ENCODE assay signal across 23 mouse cellular contexts in genomic region chr2:91632316-91632715, GRCm38 (mm10). TPM values are rescaled to one million over a fixed set of nuclear protein-coding genes. Genes with fewer than 3 reads are reported as not detected.
DNase-seq lines count a peak whose midpoint lies in the region; ATAC-seq and TF ChIP-seq lines count a peak whose summit lies in the region.
"Had no signal": no experiment of that assay in that cellular context is flagged by ENCODE, and none has a peak within 500 bp of the region (broad histone marks: within the 10 kb centered on the region; RNA-seq: fewer than 3 reads in every experiment).

No protein-coding gene starts in this region.

- no peaks in the 10 kb centered on the region for H3K9me3 ChIP-seq in embryonic facial prominence, embryonic 13.5 days
- no peaks in the 10 kb centered on the region for H3K9me3 ChIP-seq in embryonic facial prominence, embryonic 10.5 days
- no peaks in the 10 kb centered on the region for H3K9me3 ChIP-seq in liver, embryonic 15.5 days (replicated peaks)
- no peaks in the 10 kb centered on the region for H3K9me3 ChIP-seq in stomach, postnatal 0 days (ENCODE audit: control insufficient read depth, low read length)
- no peaks in the 10 kb centered on the region for H3K9me3 ChIP-seq in neural tube, embryonic 15.5 days (replicated peaks)
- H3K9me3 ChIP-seq: embryonic facial prominence, embryonic 12.5 days; forebrain, embryonic 10.5 days; forebrain, embryonic 13.5 days; heart, embryonic 10.5 days; heart, embryonic 13.5 days; hindbrain, embryonic 12.5 days; hindbrain, embryonic 15.5 days had no signal

- H3K27ac ChIP-seq in embryonic facial prominence, embryonic 13.5 days, result no peak overlapping the region
- no peak overlapping the region for H3K27ac ChIP-seq in embryonic facial prominence, embryonic 10.5 days (replicated peaks)
- no peak overlapping the region for H3K27ac ChIP-seq in liver, embryonic 15.5 days (replicated peaks)
- no peak overlapping the region for H3K27ac ChIP-seq in stomach, postnatal 0 days (replicated peaks)
- H3K27ac ChIP-seq in neural tube, embryonic 15.5 days (replicated peaks), result no peak overlapping the region
- H3K27ac ChIP-seq: embryonic facial prominence, embryonic 12.5 days; forebrain, embryonic 10.5 days; forebrain, embryonic 13.5 days; heart, adult 2 months; heart, embryonic 10.5 days; heart, embryonic 13.5 days; hindbrain, embryonic 12.5 days; hindbrain, embryonic 15.5 days had no signal

- no peak for DNase-seq in embryonic facial prominence, embryonic 10.5 days (ENCODE audit: low spot score)
- DNase-seq in liver, result no peak
- peak; percentile 16 for DNase-seq in thymus, postnatal 4 days
- no peak for DNase-seq in thymus, postnatal 10 days (ENCODE audit: low spot score in 2 of 2)
- no peak for DNase-seq in stomach, postnatal 0 days (ENCODE audit: low spot score)
- DNase-seq: cerebellum, adult 18-20 months; cerebellum, adult 9-10 months; cerebellum, postnatal 14 days; gastrocnemius, postnatal 10 days; gastrocnemius, postnatal 36 days; heart, adult 2 months; heart, postnatal 14 days had no signal

- H3K4me1 ChIP-seq in embryonic facial prominence, embryonic 13.5 days, result no peaks in the 10 kb centered on the region
- H3K4me1 ChIP-seq in embryonic facial prominence, embryonic 10.5 days, result 0 out of 2 replicates have a peak, but pooled peaks cover 3% of the 10 kb centered on the region
- H3K4me1 ChIP-seq in liver, embryonic 15.5 days (replicated peaks), result peaks cover 40% of the 10 kb centered on the region
- no peaks in the 10 kb centered on the region for H3K4me1 ChIP-seq in stomach, postnatal 0 days (replicated peaks; ENCODE audit: control insufficient read depth, insufficient read depth)
- no peaks in the 10 kb centered on the region for H3K4me1 ChIP-seq in neural tube, embryonic 15.5 days
- H3K4me1 ChIP-seq: embryonic facial prominence, embryonic 12.5 days; forebrain, embryonic 10.5 days; forebrain, embryonic 13.5 days; heart, embryonic 13.5 days; hindbrain, embryonic 12.5 days; hindbrain, embryonic 15.5 days had no signal

- 71% methylated on average over 5 of the region's 5 CpGs for WGBS in embryonic facial prominence, embryonic 13.5 days
- 82% methylated on average over 5 of the region's 5 CpGs for WGBS in embryonic facial prominence, embryonic 10.5 days
- 59% methylated on average over 5 of the region's 5 CpGs for WGBS in liver, embryonic 15.5 days (ENCODE audit: insufficient replicate concordance)
- WGBS in stomach, postnatal 0 days, result 74% methylated on average over 5 of the region's 5 CpGs
- 80% methylated on average over 5 of the region's 5 CpGs for WGBS in neural tube, embryonic 15.5 days

- ATAC-seq in embryonic facial prominence, embryonic 13.5 days (ENCODE audit: insufficient number of reproducible peaks, insufficient read depth, low FRiP score, low TSS enrichment, low read depth), result 0 out of 2 replicates have a peak, but pooled peaks have one; percentile 18
- ATAC-seq in liver, embryonic 15.5 days (ENCODE audit: insufficient read depth), result no peak
- 0 out of 2 replicates have a peak, but pooled peaks have one; percentile 25 for ATAC-seq in stomach, postnatal 0 days (ENCODE audit: low FRiP score, low TSS enrichment)
- ATAC-seq in neural tube, embryonic 15.5 days (ENCODE audit: low FRiP score), result no peak
- ATAC-seq: forebrain, embryonic 13.5 days; forebrain, embryonic 16.5 days had no signal

- TF ChIP-seq EP300 in stomach, postnatal 0 days (optimal IDR thresholded peaks at IDR 0.05), result no peak

- no peaks in the 10 kb centered on the region for H3K27me3 ChIP-seq in embryonic facial prominence, embryonic 13.5 days
- no peaks in the 10 kb centered on the region for H3K27me3 ChIP-seq in embryonic facial prominence, embryonic 10.5 days (replicated peaks; ENCODE audit: low read depth, poor library complexity, severe bottlenecking)
- no peaks in the 10 kb centered on the region for H3K27me3 ChIP-seq in liver, embryonic 15.5 days
- no peaks in the 10 kb centered on the region for H3K27me3 ChIP-seq in stomach, postnatal 0 days (ENCODE audit: control insufficient read depth, insufficient read depth, low read length)
- H3K27me3 ChIP-seq in neural tube, embryonic 15.5 days (replicated peaks), result no peaks in the 10 kb centered on the region
- H3K27me3 ChIP-seq: embryonic facial prominence, embryonic 12.5 days; forebrain, embryonic 13.5 days; heart, embryonic 13.5 days; hindbrain, embryonic 12.5 days; hindbrain, embryonic 15.5 days had no signal

- no peaks in the 10 kb centered on the region for H3K36me3 ChIP-seq in embryonic facial prominence, embryonic 13.5 days
- no peaks in the 10 kb centered on the region for H3K36me3 ChIP-seq in embryonic facial prominence, embryonic 10.5 days (replicated peaks)
- peaks cover 6% of the 10 kb centered on the region; the same call in 1 of the 2 replicates for H3K36me3 ChIP-seq in liver, embryonic 15.5 days (replicated peaks)
- no peaks in the 10 kb centered on the region for H3K36me3 ChIP-seq in stomach, postnatal 0 days (ENCODE audit: control insufficient read depth, insufficient read depth, low read length)
- H3K36me3 ChIP-seq in neural tube, embryonic 15.5 days, result no peaks in the 10 kb centered on the region
- H3K36me3 ChIP-seq: embryonic facial prominence, embryonic 12.5 days; forebrain, embryonic 10.5 days; heart, embryonic 10.5 days; heart, embryonic 13.5 days; hindbrain, embryonic 12.5 days; hindbrain, embryonic 15.5 days had no signal

- TF ChIP-seq CTCF in stomach, postnatal 0 days (IDR thresholded peaks at IDR 0.05; ENCODE audit: low read depth), result no peak

- H3K9ac ChIP-seq in embryonic facial prominence, embryonic 13.5 days, result no peak overlapping the region
- no peak overlapping the region for H3K9ac ChIP-seq in liver, embryonic 15.5 days
- H3K9ac ChIP-seq in stomach, postnatal 0 days (ENCODE audit: low read length), result no peak overlapping the region
- no peak overlapping the region for H3K9ac ChIP-seq in neural tube, embryonic 15.5 days (replicated peaks)
- H3K9ac ChIP-seq: embryonic facial prominence, embryonic 12.5 days; forebrain, embryonic 13.5 days; heart, embryonic 13.5 days; hindbrain, embryonic 12.5 days; hindbrain, embryonic 15.5 days had no signal

- no peak overlapping the region for H3K4me2 ChIP-seq in embryonic facial prominence, embryonic 13.5 days
- H3K4me2 ChIP-seq in liver, embryonic 15.5 days, result peak overlapping the region; percentile 57; the same call in 1 of the 2 replicates
- H3K4me2 ChIP-seq in stomach, postnatal 0 days (replicated peaks; ENCODE audit: low read depth), result no peak overlapping the region
- no peak overlapping the region for H3K4me2 ChIP-seq in neural tube, embryonic 15.5 days
- H3K4me2 ChIP-seq: embryonic facial prominence, embryonic 12.5 days; forebrain, embryonic 13.5 days; heart, embryonic 13.5 days; hindbrain, embryonic 12.5 days; hindbrain, embryonic 15.5 days had no signal

- H3K4me3 ChIP-seq in embryonic facial prominence, embryonic 13.5 days, result no peak overlapping the region
- no peak overlapping the region for H3K4me3 ChIP-seq in embryonic facial prominence, embryonic 10.5 days
- no peak overlapping the region for H3K4me3 ChIP-seq in liver, embryonic 15.5 days (replicated peaks)
- H3K4me3 ChIP-seq in stomach, postnatal 0 days (ENCODE audit: low read depth, low read length), result no peak overlapping the region
- H3K4me3 ChIP-seq in neural tube, embryonic 15.5 days (replicated peaks), result no peak overlapping the region
- H3K4me3 ChIP-seq: embryonic facial prominence, embryonic 12.5 days; forebrain, embryonic 10.5 days; forebrain, embryonic 13.5 days; heart, adult 2 months; heart, embryonic 10.5 days; heart, embryonic 13.5 days; hindbrain, embryonic 12.5 days; hindbrain, embryonic 15.5 days had no signal

RNA-seq across cellular contexts. Expression of gene F2, which starts 3.9 kb away (rescaled TPM):
- 0.27 and 4.3 TPM in 2 replicates for polyA plus RNA-seq in embryonic facial prominence, embryonic 13.5 days (2015; fragmentation: Nextera tagmentation; extraction: Ambion mirVana)
- polyA plus RNA-seq in embryonic facial prominence, embryonic 10.5 days (2016; fragmentation: Nextera tagmentation; extraction: Ambion mirVana), result 0.09 and 0.15 TPM in 2 replicates
- polyA plus RNA-seq in liver, embryonic 15.5 days (2015; fragmentation: Nextera tagmentation; extraction: Ambion mirVana), result 365 and 498 TPM in 2 replicates
- polyA plus RNA-seq in stomach, postnatal 0 days (2015; fragmentation: Nextera tagmentation; extraction: Ambion mirVana), result 3.3 and 4.7 TPM in 2 replicates
- polyA plus RNA-seq in neural tube, embryonic 15.5 days (2015; fragmentation: Nextera tagmentation; extraction: Ambion mirVana), result 0.51 and 0.66 TPM in 2 replicates
- polyA plus RNA-seq: forebrain, embryonic 10.5 days; forebrain, embryonic 16.5 days; heart, adult 2 months had no signal

RNA-seq across cellular contexts. Expression of gene Zfp408, which starts 17.3 kb away (rescaled TPM):
- 13.9 and 14.3 TPM in 2 replicates for polyA plus RNA-seq in embryonic facial prominence, embryonic 13.5 days (2015; fragmentation: Nextera tagmentation; extraction: Ambion mirVana)
- polyA plus RNA-seq in embryonic facial prominence, embryonic 10.5 days (2016; fragmentation: Nextera tagmentation; extraction: Ambion mirVana), result 11.0 and 11.5 TPM in 2 replicates
- polyA plus RNA-seq in liver, embryonic 15.5 days (2015; fragmentation: Nextera tagmentation; extraction: Ambion mirVana), result 2.8 and 2.9 TPM in 2 replicates
- 3.7 and 4.2 TPM in 2 replicates for polyA plus RNA-seq in stomach, postnatal 0 days (2015; fragmentation: Nextera tagmentation; extraction: Ambion mirVana)
- polyA plus RNA-seq in neural tube, embryonic 15.5 days (2015; fragmentation: Nextera tagmentation; extraction: Ambion mirVana), result 10.9 and 12.9 TPM in 2 replicates

RNA-seq across cellular contexts. Expression of gene Arhgap1, which starts 17.3 kb away (rescaled TPM):
- 92.9 and 108 TPM in 2 replicates for polyA plus RNA-seq in embryonic facial prominence, embryonic 13.5 days (2015; fragmentation: Nextera tagmentation; extraction: Ambion mirVana)
- polyA plus RNA-seq in embryonic facial prominence, embryonic 10.5 days (2016; fragmentation: Nextera tagmentation; extraction: Ambion mirVana), result 76.0 and 80.5 TPM in 2 replicates
- 42.5 and 43.7 TPM in 2 replicates for polyA plus RNA-seq in liver, embryonic 15.5 days (2015; fragmentation: Nextera tagmentation; extraction: Ambion mirVana)
- 98.9 and 105 TPM in 2 replicates for polyA plus RNA-seq in stomach, postnatal 0 days (2015; fragmentation: Nextera tagmentation; extraction: Ambion mirVana)
- 86.2 and 99.9 TPM in 2 replicates for polyA plus RNA-seq in neural tube, embryonic 15.5 days (2015; fragmentation: Nextera tagmentation; extraction: Ambion mirVana)

Comparison
In these comparisons a context has a peak if more than half of its experiments do, and no peak if none do; other contexts are left out.
1. ATAC-seq: peak in embryonic facial prominence, embryonic 13.5 days (single experiment) and stomach, postnatal 0 days (single experiment); none in liver, embryonic 15.5 days (single experiment) and neural tube, embryonic 15.5 days (single experiment).
2. RNA of gene F2, which starts 3.9 kb away (polyA plus RNA-seq): 365 to 498 TPM in liver, embryonic 15.5 days; 3.3 to 4.7 TPM in stomach, postnatal 0 days, 0.51 to 0.66 TPM in neural tube, embryonic 15.5 days, 0.27 to 4.3 TPM in embryonic facial prominence, embryonic 13.5 days and 0.09 to 0.15 TPM in embryonic facial prominence, embryonic 10.5 days; every median in the first group is over 10 times any median in the second.